Mouse (Mus musculus) kidney, postnatal 4 days (tissue): Measurements from ENCODE around the gene Stk19.

Experiments used
- DNase-seq, 2 experiments: peaks; one replicate each; pipeline ENCODE4 v3.0.0; 2021; ENCODE audit warnings: mixed read lengths in 2 of 2

The Stk19 gene

GRCm38 (mm10) chr17:34836856-34837221 is at the start of gene Stk19, which contains the start of gene Dxo:
Gene Stk19 (minus strand): TSS chr17:34836945.
Gene Dxo (plus strand): TSS chr17:34837019.
- DNase-seq, result peak; percentile 98

GRCm38 (mm10) chr17:34885615-34886014 is 48.9 kb upstream of the Stk19 start:
- DNase-seq, result no peak

GRCm38 (mm10) chr17:34884704-34885103 is 48.0 kb upstream of the Stk19 start:
- no peak for DNase-seq

- no peak for DNase-seq
Observed at GRCm38 (mm10) chr17:34883332-34883731, 46.6 kb upstream of the Stk19 start.

DNA sequence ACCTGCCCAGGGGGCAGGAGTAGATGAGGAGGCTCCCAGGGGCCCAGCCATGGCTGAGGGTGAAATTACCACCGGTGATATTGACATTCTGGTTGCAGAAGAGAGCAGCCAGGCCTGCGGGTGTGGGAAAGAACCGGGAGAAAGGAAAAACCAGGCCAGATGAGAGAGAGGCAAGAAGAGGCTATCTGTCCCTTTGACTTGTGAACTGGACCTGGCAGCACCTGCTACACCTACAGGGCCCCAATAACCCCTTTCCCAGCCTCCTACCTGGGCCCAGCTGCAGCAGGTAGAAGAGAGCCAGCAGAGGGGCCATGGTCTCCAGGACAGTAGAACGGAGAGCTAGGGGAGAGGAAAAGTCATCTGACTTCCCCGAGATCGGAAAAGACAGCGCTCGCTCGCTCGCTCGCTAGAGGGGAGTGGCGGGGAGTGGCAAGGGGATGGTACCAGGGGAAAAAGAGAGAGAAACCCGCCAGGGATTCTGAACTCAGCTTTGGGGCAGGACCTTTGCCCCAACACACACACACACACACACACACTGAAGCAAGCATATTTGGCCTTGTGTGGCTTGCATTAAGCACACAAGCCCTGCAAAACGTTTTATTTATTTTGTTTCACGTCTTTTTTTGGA is 45.1 kb upstream of the Stk19 start, which contains the start of gene Gm20547:
Gene Gm20547 (minus strand): TSS at position 360 of the 628 bp plus-strand sequence.
- DNase-seq, result peak; percentile 18 to 32

- DNase-seq, result no peak
Observed at GRCm38 (mm10) chr17:34881166-34881565, 44.4 kb upstream of the Stk19 start.

- DNase-seq, result no peak
Observed at GRCm38 (mm10) chr17:34879336-34879879, 42.7 kb upstream of the Stk19 start, which contains the start of gene Zbtb12. Gene Zbtb12 (plus strand): TSS chr17:34879483.

DNA sequence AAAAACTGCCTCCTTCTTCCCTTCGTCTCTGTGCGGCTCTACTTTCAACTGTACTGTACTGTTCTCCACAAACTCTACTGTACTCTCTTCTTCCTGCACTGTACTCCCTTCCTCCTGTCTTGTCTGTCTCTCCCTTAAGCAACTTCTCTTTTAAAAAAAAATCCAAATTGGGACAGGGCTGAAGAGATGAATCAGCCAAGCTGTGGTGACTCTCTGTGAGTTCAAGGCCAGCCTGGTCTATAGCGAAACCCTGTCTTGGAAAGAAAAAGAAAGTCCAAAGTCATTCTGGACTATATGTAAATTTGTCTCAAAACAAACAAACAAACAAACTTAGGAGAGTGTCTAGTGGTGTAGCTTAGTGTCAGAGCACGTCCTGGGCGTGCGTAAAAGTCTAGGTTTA is 37.6 kb upstream of the Stk19 start:
- DNase-seq, result no peak

GRCm38 (mm10) chr17:34865981-34866380 is 29.2 kb upstream of the Stk19 start:
- DNase-seq, result no peak

DNA sequence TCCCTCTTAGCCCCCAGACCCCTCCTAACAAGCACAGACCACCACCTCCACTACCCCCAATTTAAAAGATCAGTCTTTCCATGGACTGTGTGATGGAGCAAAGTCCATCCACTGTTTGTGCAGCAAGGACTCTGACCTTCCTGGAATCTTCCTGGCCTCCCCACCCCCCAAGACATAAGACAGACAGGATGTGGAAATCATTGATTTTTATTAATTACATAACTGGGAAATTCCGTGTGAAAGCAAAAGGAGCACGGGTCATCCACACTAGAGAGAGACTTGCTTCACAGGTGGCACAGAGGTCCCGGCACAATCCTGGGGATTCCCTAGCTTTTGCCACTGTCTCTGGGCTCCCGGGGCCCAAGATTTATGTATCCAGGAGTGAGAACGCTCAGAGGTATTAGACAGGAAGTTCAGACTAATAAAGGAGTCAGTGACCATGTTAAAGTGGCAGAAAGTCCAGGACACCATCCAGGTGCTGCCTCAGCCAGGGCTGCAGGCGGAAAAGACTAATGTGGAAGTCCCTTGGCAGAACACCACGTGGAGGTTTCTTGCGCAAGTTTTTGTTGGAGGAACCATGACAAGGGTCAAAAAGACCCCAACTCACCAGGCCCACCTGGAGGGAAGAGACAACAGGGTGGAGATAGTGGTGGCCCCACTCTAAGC is 25.8 kb upstream of the Stk19 start, which contains the start of gene Cfb:
Gene Cfb (minus strand): TSS at position 103 of the 666 bp plus-strand sequence.
- peak in 1 of 2 experiments; percentile 58 for DNase-seq

DNA sequence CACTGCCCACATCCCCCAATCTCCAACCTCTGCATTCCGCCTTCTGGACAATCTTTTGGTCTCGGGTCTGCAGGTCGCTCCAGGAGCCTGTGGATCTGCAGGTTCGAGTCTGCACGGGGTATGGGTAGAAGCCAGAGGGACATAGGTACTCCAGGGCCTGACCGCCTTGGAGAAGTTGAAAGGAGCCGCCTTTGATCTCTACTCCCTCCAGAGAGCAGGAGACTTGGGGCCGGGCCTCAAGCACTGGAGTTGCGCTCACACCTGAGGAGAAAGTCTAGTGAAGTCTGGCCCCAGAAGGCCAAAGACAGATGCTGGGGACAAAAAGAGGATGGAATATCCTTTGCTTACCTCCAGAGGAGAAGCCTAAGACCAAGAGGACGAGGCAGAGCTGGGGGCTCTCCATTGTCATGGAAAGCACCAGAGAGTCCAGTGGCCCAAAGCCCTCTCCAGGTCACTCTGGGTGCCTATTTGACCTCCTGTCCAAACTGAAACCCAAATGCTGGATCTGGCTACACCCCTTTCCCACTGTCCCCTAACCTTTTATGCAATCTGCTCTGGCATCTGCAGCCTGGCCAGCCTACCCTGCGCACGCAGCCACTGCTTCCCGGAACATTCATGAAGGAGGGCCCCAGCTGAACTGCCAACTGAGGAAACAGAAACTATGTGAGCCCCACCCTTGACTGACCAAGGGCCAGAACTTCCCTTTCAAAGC is 25.1 kb upstream of the Stk19 start:
- DNase-seq, result peak; percentile 40 to 61

GRCm38 (mm10) chr17:34860514-34860913 is 23.8 kb upstream of the Stk19 start:
- DNase-seq, result no peak

GRCm38 (mm10) chr17:34858670-34859069 is 21.9 kb upstream of the Stk19 start:
- no peak for DNase-seq

DNA sequence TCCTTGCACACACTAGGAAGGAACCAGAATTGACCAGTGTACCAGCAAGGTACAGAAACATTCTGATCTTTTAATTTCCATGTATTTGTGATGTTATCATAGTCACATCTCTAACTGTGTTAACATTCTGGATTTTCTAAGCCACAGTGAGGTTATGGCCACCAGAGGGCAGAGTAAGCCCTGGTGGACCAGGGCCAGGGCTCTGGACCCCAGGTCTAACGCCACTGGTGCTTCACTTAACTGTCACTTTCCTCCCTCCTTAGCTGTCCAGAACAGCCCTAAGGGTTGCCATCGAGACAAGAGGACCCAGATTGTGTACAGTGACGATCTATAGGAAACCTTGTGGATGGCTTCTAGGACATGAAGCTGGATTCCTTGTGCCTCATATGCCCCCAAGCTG is 19.1 kb upstream of the Stk19 start:
- DNase-seq, result peak; percentile 74 to 80

- no peak for DNase-seq
Observed at GRCm38 (mm10) chr17:34854761-34855160, 18.0 kb upstream of the Stk19 start.

DNA sequence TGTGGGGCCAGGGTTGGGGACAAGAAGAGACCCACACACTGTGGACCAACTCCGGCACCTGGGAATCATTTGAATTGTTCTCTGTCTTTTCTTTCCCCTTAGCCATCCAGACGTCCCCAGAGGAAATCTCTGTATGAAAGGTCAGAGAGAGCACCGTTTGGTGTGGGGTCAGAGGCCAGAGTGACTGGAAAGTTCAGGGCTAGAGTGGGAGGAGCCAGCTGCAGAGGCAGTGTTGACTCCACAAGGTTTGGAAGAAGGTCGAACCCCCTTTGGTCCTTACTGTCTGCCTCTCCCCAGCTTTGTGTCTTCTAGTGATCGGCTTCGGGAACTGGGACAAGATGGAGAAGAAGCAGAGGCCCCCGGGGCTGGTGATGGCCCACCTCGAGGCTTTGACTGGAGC is 16.8 kb upstream of the Stk19 start:
- DNase-seq, result no peak

DNA sequence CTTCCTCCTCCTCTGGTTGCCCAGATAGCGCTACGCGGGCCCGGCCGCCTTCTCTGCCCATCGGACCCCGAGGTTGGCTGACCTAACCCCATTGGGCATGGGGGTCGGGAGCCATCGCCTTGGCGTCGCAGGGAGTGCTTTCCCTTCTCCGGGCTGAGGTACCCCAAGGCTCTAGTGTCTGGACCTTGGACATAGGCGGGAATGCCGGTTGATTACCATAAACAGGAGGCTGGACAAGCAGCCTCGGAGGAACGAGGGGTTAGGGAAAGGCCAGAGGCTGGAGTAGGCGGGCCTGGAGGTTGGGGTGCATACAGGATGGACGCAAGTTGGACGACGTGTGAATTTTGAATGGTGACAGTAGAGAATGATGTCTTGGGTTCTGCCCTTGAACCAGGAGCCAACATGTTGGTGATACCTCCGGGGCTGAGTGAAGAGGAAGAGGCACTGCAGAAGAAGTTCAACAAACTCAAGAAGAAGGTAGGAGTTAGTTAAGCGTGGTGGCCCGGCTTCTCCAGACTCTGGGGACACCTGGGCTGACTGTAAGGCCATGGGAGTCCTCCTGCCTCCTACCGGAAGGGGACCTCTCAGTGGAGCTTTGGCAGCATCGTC is 13.9 kb upstream of the Stk19 start:
- no peak for DNase-seq

DNA sequence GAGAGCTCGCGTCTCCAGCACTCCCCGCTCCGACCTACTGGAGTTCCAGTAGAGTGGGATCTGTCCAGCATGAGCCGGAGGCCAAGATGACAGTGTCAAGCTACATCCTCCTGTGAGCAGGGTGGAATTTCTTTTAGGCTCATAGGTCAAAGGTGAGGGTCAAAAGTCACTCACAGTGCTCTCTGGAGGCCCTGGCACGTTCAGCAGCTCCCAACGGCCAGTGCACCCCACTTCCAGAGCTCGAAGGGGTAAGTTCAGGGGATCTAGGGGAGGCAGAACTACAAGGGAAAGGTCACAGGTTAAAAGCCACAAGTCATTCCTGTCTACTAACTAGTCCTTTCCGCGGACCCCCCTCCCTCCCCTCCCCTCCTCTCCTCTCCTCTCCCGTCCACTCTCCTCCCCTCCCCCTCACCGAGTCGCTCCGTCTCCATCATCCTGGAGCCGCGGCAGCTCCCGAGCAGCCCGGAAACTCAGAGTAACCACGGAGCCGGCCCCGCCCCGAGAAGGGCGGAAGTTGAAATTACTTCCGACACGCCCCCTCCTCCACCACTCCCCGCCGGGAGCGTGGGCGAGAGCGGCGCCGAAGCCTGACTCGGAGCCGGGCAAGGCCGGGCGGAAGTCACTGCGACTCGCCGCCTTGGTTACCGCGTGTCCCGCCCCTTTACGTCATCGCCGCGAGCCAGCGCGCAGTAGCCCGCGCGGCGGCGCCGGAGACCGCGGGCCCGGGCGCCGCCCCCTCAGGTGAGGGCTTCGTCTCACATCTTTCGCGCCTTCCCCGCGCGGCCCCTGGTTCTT is 13.2 kb upstream of the Stk19 start, which contains the start of the genes Skiv2l and Nelfe:
Gene Skiv2l (minus strand): TSS at position 489 of the 795 bp plus-strand sequence.
Gene Nelfe (plus strand): TSS at position 670 of the 795 bp plus-strand sequence.
- peak; percentile 98 to 99 for DNase-seq

- DNase-seq, result no peak
Observed at GRCm38 (mm10) chr17:34847615-34848014, 10.9 kb upstream of the Stk19 start.

DNA sequence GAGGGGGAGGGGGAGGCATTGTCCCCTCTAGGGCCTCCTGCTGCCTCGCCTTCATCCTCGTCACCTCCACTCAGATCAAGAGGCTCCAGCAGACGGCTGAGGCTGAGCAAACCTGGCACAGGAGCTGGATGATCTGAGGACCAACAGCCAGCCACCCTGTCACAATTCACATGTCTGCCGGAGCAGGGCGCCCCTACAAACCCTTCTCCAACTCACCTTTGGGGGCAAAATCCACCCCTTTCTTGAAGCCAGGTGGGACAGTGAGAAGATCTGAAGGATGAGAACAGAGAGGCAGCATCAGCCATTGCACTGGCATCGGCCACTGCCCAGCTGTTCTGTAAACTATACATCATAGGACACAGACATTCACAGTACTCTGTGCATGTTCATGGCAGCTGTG is 10.4 kb upstream of the Stk19 start:
- no peak for DNase-seq

- no peak for DNase-seq
Observed at GRCm38 (mm10) chr17:34844884-34845283, 8.1 kb upstream of the Stk19 start.
